Mouse (Mus musculus): ENCODE results near the gene Kcnq1. TPM values are rescaled to one million over a fixed set of nuclear protein-coding genes. Genes with fewer than 3 reads are reported as not detected.

The Kcnq1 gene
- polyA plus RNA-seq, 1 experiment: 0.01 TPM

DNA sequence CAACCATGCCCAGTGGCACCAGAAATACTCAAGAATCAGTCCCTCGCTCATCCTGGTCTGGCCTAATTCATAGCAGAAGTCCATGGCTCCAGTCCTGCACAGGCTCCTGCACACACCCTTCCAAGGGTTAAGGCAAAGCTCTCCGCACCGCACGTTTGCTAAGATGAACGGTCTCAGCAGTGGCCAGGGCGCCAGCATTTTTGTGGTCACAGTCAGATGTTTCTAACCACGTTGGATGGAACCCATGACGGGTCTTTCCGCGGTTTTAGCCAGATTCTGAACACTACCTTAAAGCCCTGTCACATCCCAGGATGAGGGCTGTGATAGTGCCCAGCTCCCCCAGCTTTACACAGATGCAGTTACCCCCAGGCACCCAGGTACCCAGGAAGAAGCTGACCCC lies 293.6 kb downstream of the Kcnq1 start:
- Histone ChIP-seq H3K36me3 (ENCODE audit: control insufficient read depth) (no peaks in the 10 kb centered on the region), H3K4me1 (ENCODE audit: control insufficient read depth) (no peaks in the 10 kb centered on the region), H3K4me3 (replicated peaks) (no peak overlapping the region), H3K9me3 (ENCODE audit: control insufficient read depth, low read length) (no peaks in the 10 kb centered on the region; the same call in 1 of the 2 replicates), H3K27me3 (ENCODE audit: control insufficient read depth) (no peaks in the 10 kb centered on the region)
- TF ChIP-seq TAL1 (IDR thresholded peaks at IDR 0.05; ENCODE audit: low read length) (no peak), GATA1 (IDR thresholded peaks at IDR 0.05; ENCODE audit: low read length) (no peak)

DNA sequence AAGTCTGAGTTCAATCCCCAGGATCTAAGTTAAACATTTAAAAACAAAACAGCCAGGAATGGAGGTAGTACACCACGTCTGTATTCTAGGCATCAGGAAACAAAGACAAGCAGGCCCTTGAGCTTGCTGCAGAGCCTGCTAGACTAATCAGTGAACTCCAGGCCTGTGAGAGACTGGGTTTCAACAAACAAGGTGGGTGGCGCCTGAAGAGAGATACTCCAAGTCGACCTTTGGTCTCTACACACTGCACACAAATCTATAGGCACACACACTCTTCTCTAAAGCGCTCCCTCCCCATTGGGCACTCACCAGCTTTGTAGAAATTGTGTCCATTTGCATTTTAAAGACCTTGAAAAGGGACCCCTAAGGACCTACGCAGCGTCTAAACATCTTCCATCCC lies 294.4 kb downstream of the Kcnq1 start:
- no peaks in the 10 kb centered on the region for H3K9me3 ChIP-seq (ENCODE audit: control insufficient read depth, low read length)
- TF ChIP-seq TAL1 (IDR thresholded peaks at IDR 0.05; ENCODE audit: low read length) (no peak), GATA1 (IDR thresholded peaks at IDR 0.05; ENCODE audit: low read length) (no peak)
- H3K4me3 ChIP-seq (replicated peaks): no peak overlapping the region
- H3K4me1 ChIP-seq (ENCODE audit: control insufficient read depth): no peaks in the 10 kb centered on the region
- H3K27me3 ChIP-seq (ENCODE audit: control insufficient read depth): no peaks in the 10 kb centered on the region
- H3K36me3 ChIP-seq (ENCODE audit: control insufficient read depth): no peaks in the 10 kb centered on the region

DNA sequence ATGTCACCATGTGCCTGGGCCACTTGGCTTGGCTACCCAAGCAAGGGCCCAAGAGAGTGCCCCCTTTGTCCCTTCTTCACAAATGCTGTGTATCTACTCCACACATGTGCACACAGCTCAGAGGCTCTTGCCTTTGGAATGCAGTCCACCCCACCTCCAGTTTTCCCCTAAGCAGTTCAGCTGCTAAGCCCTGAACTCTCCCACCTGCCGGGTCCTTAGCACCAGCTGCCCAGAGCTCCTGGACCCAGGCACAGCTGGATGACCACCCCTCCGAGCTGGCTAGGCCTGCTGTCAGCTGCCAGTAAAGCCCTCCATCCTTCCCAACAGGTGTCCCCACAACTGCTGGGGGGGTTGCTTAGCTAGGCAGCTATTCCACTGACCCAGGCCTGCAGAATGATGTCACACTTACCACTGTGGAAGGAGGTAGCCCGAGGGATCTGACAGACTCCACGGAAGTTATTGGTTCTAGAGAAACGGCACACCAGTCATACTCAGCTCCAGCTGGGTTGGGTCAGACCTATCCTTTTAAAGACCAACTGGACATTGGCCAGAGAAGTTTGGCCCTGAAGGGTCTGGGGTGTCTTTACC lies 295.4 kb downstream of the Kcnq1 start:
- Histone ChIP-seq H3K4me1 (ENCODE audit: control insufficient read depth) (no peaks in the 10 kb centered on the region), H3K36me3 (ENCODE audit: control insufficient read depth) (no peaks in the 10 kb centered on the region), H3K4me3 (replicated peaks) (no peak overlapping the region), H3K9me3 (ENCODE audit: control insufficient read depth, low read length) (no peaks in the 10 kb centered on the region), H3K27me3 (ENCODE audit: control insufficient read depth) (no peaks in the 10 kb centered on the region)
- TF ChIP-seq GATA1 (IDR thresholded peaks at IDR 0.05; ENCODE audit: low read length): no peak
- no peak for TF ChIP-seq TAL1 (IDR thresholded peaks at IDR 0.05; ENCODE audit: low read length)

- H3K36me3 ChIP-seq (ENCODE audit: control insufficient read depth): no peaks in the 10 kb centered on the region
- H3K27me3 ChIP-seq (ENCODE audit: control insufficient read depth): no peaks in the 10 kb centered on the region
- H3K9me3 ChIP-seq (ENCODE audit: control insufficient read depth, low read length): no peaks in the 10 kb centered on the region
- no peaks in the 10 kb centered on the region for H3K4me1 ChIP-seq (ENCODE audit: control insufficient read depth)
- TF ChIP-seq TAL1 (IDR thresholded peaks at IDR 0.05; ENCODE audit: low read length): no peak
- TF ChIP-seq GATA1 (IDR thresholded peaks at IDR 0.05; ENCODE audit: low read length): no peak
- no peak overlapping the region for H3K4me3 ChIP-seq (replicated peaks)
Measured at GRCm38 (mm10) chr7:143404296-143404695, 298.1 kb downstream of the Kcnq1 start.

DNA sequence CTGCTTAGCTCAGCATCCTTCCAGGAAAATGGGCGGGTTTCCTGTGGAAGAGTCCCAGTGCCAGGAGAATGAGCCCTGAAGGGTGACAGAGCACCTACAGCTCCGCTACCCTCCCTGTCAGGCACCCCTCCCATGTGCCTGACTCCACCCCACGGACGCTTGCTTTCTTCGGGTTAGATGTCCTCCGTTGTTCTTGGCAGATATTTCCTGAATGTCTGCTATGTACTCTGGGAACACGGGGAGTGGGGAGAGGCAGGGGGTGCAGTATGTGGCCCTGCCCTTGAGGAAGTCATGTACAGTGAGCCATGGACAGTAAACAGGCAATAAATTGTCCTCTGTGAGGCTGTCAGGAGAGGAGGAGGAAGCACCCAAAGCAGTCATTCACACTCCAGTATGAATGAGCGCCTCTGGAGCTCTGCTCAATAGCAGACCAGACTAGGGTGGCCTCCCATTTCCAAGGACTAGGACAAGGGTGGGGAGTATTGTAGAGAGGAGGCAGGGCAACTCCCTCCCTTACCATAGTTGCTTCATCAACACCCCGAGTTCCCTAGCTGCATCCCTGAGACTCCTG lies 301.9 kb downstream of the Kcnq1 start:
- Histone ChIP-seq H3K4me1 (ENCODE audit: control insufficient read depth) (no peaks in the 10 kb centered on the region), H3K4me3 (replicated peaks) (no peak overlapping the region), H3K9me3 (ENCODE audit: control insufficient read depth, low read length) (no peaks in the 10 kb centered on the region), H3K36me3 (ENCODE audit: control insufficient read depth) (no peaks in the 10 kb centered on the region), H3K27me3 (ENCODE audit: control insufficient read depth) (no peaks in the 10 kb centered on the region)
- TF ChIP-seq GATA1 (IDR thresholded peaks at IDR 0.05; ENCODE audit: low read length): no peak
- TF ChIP-seq TAL1 (IDR thresholded peaks at IDR 0.05; ENCODE audit: low read length): no peak

GRCm38 (mm10) chr7:143408615-143409021 lies 302.5 kb downstream of the Kcnq1 start:
- TF ChIP-seq TAL1 (IDR thresholded peaks at IDR 0.05; ENCODE audit: low read length) (no peak), GATA1 (IDR thresholded peaks at IDR 0.05; ENCODE audit: low read length) (no peak)
- no peaks in the 10 kb centered on the region for H3K27me3 ChIP-seq (ENCODE audit: control insufficient read depth)
- no peak overlapping the region for H3K4me3 ChIP-seq (replicated peaks)

DNA sequence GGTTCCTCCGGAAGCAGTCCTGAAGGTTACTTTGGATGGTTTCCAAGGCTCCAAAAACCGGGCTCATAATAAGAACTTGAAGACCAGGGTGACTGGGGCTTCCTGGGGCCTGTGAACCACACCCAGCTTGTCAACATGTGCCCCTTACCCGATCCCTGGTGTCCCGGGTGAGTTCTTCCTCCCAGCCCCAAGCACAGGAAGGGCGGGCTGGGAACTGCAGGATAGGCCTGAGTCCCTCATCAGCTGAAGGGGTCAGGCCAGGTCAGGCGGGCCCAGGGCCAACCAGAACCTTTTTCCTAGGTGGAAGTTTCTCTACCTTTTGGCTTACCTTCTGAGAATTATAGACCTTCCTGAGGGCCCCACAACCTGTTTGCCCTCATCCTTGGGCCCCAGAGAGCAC lies 306.4 kb downstream of the Kcnq1 start:
- Histone ChIP-seq H3K27me3 (ENCODE audit: control insufficient read depth) (no peaks in the 10 kb centered on the region), H3K9me3 (ENCODE audit: control insufficient read depth, low read length) (no peaks in the 10 kb centered on the region), H3K4me1 (ENCODE audit: control insufficient read depth) (no peaks in the 10 kb centered on the region), H3K4me3 (replicated peaks) (no peak overlapping the region), H3K36me3 (ENCODE audit: control insufficient read depth) (no peaks in the 10 kb centered on the region)
- TF ChIP-seq GATA1 (IDR thresholded peaks at IDR 0.05; ENCODE audit: low read length) (no peak), TAL1 (IDR thresholded peaks at IDR 0.05; ENCODE audit: low read length) (no peak)

More at GRCm38 (mm10) chr7:143408615-143409021, 302.5 kb downstream of the Kcnq1 start:
- no peaks in the 10 kb centered on the region for H3K36me3 ChIP-seq (ENCODE audit: control insufficient read depth)
- H3K4me1 ChIP-seq (ENCODE audit: control insufficient read depth): no peaks in the 10 kb centered on the region
- H3K9me3 ChIP-seq (ENCODE audit: control insufficient read depth, low read length): no peaks in the 10 kb centered on the region

DNA sequence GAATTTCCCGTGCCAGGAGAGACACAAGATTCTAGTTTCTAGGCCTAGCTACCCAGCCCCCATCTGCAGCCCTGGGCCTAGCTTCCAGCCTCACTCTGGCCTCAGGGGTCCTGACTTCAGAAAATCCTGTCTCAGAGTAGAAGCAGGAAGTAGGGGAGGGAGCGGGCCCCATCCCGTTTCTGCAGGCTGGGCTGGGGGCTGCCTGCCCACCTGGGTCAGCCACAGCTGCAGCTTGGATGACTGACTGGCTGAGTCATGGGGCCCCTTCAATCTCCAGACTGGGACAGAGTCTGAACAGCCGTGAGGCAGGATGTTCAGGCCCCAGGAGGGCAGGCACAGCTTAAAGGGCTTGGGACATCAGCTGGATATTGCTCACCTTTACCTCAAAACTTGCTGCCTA lies 308.9 kb downstream of the Kcnq1 start:
- TF ChIP-seq GATA1 (IDR thresholded peaks at IDR 0.05; ENCODE audit: low read length): no peak
- TF ChIP-seq TAL1 (IDR thresholded peaks at IDR 0.05; ENCODE audit: low read length): no peak

DNA sequence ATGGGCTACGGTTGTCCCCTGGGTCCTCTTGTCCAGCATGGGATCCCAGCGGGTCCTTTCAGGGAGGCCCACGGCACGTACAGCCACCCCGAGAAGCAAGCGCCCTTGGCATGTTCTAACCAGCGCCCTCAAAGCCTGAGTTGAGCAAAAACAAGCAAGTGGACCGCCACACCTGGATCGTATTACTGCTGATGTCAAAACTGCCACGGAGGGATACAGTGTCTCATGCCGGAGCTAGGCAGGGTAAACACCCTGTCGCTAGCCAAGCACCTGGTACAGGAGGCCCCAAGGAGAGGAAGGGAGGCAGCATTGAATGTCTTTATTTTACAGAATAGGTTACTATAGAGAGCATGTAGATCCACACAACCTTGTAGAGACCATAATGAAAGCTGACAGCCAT lies 310.2 kb downstream of the Kcnq1 start:
- no peak for TF ChIP-seq GATA1 (IDR thresholded peaks at IDR 0.05; ENCODE audit: low read length)
- TF ChIP-seq TAL1 (IDR thresholded peaks at IDR 0.05; ENCODE audit: low read length): no peak
- no peak overlapping the region for H3K4me3 ChIP-seq (replicated peaks)
- H3K4me1 ChIP-seq (ENCODE audit: control insufficient read depth): no peaks in the 10 kb centered on the region
- H3K27me3 ChIP-seq (ENCODE audit: control insufficient read depth): no peaks in the 10 kb centered on the region
- H3K9me3 ChIP-seq (ENCODE audit: control insufficient read depth, low read length): no peaks in the 10 kb centered on the region
- no peaks in the 10 kb centered on the region for H3K36me3 ChIP-seq (ENCODE audit: control insufficient read depth)

More for the DNA sequence above, 308.9 kb downstream of the Kcnq1 start:
- H3K9me3 ChIP-seq (ENCODE audit: control insufficient read depth, low read length): no peaks in the 10 kb centered on the region
- no peaks in the 10 kb centered on the region for H3K4me1 ChIP-seq (ENCODE audit: control insufficient read depth)
- no peak overlapping the region for H3K4me3 ChIP-seq (replicated peaks)
- H3K36me3 ChIP-seq (ENCODE audit: control insufficient read depth): no peaks in the 10 kb centered on the region
- H3K27me3 ChIP-seq (ENCODE audit: control insufficient read depth): no peaks in the 10 kb centered on the region
